Mouse (Mus musculus) MEL (cell line): ENCODE data around the gene Selenow. TPM values are rescaled to one million over a fixed set of nuclear protein-coding genes. Genes with fewer than 3 reads are reported as not detected.

Source experiments
- DNase-seq: peaks from one replicate; pipeline ENCODE4 v3.0.0; 2011; ENCODE audit warnings: low read depth, low spot score
- H3K27ac ChIP-seq: 2 replicates; pipeline ENCODE4 v1.5.1; 2012; ENCODE audit warnings: low read depth, mild to moderate bottlenecking, control low read depth, low read length, moderate library complexity; ENCODE audit not compliant: control insufficient read depth
- H3K27me3 ChIP-seq, 2 experiments: fragments of 150-350 bp in 1 of 2; sonication (generic) in 1 of 2; 2 replicates each; pipeline ENCODE4 v1.6.1; 2012; ENCODE audit warnings: low read length in 2 of 2, mild to moderate bottlenecking in 2 of 2, improper control_type of control experiment in 1 of 2, moderate library complexity in 1 of 2; ENCODE audit not compliant: insufficient read depth in 2 of 2, control insufficient read depth in 1 of 2
- H3K36me3 ChIP-seq, 2 experiments: 2 replicates each; pipeline ENCODE4 v1.6.1; 2012 to 2014; ENCODE audit warnings: low read length in 2 of 2, improper control_type of control experiment in 1 of 2, inconsistent platforms in 1 of 2, mild to moderate bottlenecking in 1 of 2; ENCODE audit not compliant: insufficient read depth in 2 of 2, control insufficient read depth in 1 of 2
- H3K4me1 ChIP-seq, 2 experiments: fragments of 150-350 bp in 1 of 2; sonication (generic) in 1 of 2; 2 replicates each; pipeline ENCODE4 v1.6.1; 2012; ENCODE audit warnings: low read length in 2 of 2, improper control_type of control experiment in 1 of 2, mild to moderate bottlenecking in 1 of 2; ENCODE audit not compliant: insufficient read depth in 2 of 2, control insufficient read depth in 1 of 2
- H3K4me3 ChIP-seq, 2 experiments: fragments of 150-350 bp in 1 of 2; sonication (generic) in 1 of 2; 2 replicates each; pipeline ENCODE4 v1.5.1; 2012; ENCODE audit warnings: low read depth in 2 of 2, low read length in 2 of 2, mild to moderate bottlenecking in 2 of 2, moderate library complexity in 2 of 2, control low read depth in 1 of 2, improper control_type of control experiment in 1 of 2; ENCODE audit not compliant: control insufficient read depth in 1 of 2, insufficient read depth in 1 of 2
- H3K79me2 ChIP-seq: 2 replicates; pipeline ENCODE4 v1.6.1; 2012; ENCODE audit warnings: mild to moderate bottlenecking, low read length, moderate library complexity; ENCODE audit not compliant: control insufficient read depth, poor library complexity, insufficient read depth
- H3K9ac ChIP-seq: 2 replicates; pipeline ENCODE4 v1.6.1; 2012; ENCODE audit warnings: low read depth, mild to moderate bottlenecking, control low read depth, low read length, moderate library complexity; ENCODE audit not compliant: control insufficient read depth, poor library complexity, severe bottlenecking
- H3K9me3 ChIP-seq: fragments of 150-350 bp; sonication (generic); replicated peaks from 2 replicates; pipeline ENCODE4 v1.6.1; 2012; ENCODE audit warnings: mild to moderate bottlenecking, low read length, improper control_type of control experiment, moderate library complexity; ENCODE audit not compliant: insufficient read depth
- CHD1 ChIP-seq: IDR thresholded peaks from 2 replicates; pipeline ENCODE4 v1.6.1; 2012; ENCODE audit warnings: low read depth, mild to moderate bottlenecking, inconsistent platforms, low read length, improper control_type of control experiment
- ELF1 ChIP-seq: IDR thresholded peaks from 2 replicates; pipeline ENCODE4 v1.6.1; 2014; ENCODE audit warnings: low read depth, mild to moderate bottlenecking, inconsistent platforms, low read length, improper control_type of control experiment, moderate library complexity
- ETS1 ChIP-seq: IDR thresholded peaks from 2 replicates; pipeline ENCODE4 v1.6.1; 2012; ENCODE audit warnings: low read depth, mild to moderate bottlenecking, inconsistent platforms, low read length, improper control_type of control experiment, moderate library complexity
- JUND ChIP-seq: IDR thresholded peaks from 2 replicates; pipeline ENCODE4 v1.6.1; 2011; ENCODE audit warnings: low read depth, mild to moderate bottlenecking, improper control_type of control experiment, low read length
- KAT2A ChIP-seq: conservative IDR thresholded peaks from 2 replicates; pipeline ENCODE4 v1.6.1; 2012; ENCODE audit warnings: low read depth, low read length, improper control_type of control experiment, inconsistent platforms
- MAX ChIP-seq: IDR thresholded peaks from 2 replicates; pipeline ENCODE4 v1.6.1; 2011; ENCODE audit warnings: low read length, improper control_type of control experiment
- MAZ ChIP-seq: IDR thresholded peaks from 2 replicates; pipeline ENCODE4 v1.6.1; 2012; ENCODE audit warnings: low read depth, mild to moderate bottlenecking, inconsistent platforms, low read length, improper control_type of control experiment
- MEF2A ChIP-seq: IDR thresholded peaks from 2 replicates; pipeline ENCODE4 v1.6.1; 2014; ENCODE audit warnings: low read depth, mild to moderate bottlenecking, inconsistent platforms, low read length, improper control_type of control experiment; ENCODE audit not compliant: poor library complexity, insufficient replicate concordance, severe bottlenecking; ENCODE audit errors: extremely low read depth
- MXI1 ChIP-seq: IDR thresholded peaks from 2 replicates; pipeline ENCODE4 v1.6.1; 2011; ENCODE audit warnings: mild to moderate bottlenecking, low read depth, low read length, improper control_type of control experiment
- MYB ChIP-seq: IDR thresholded peaks from 2 replicates; pipeline ENCODE4 v1.6.1; 2011; ENCODE audit warnings: mild to moderate bottlenecking, low read depth, low read length, improper control_type of control experiment
- MYC ChIP-seq: IDR thresholded peaks from 2 replicates; pipeline ENCODE4 v1.6.1; 2011; ENCODE audit warnings: low read depth, mild to moderate bottlenecking, low read length, improper control_type of control experiment, moderate library complexity
- NELFE ChIP-seq: IDR thresholded peaks from 2 replicates; pipeline ENCODE4 v1.6.1; 2011; ENCODE audit warnings: low read depth, low read length, improper control_type of control experiment
- POLR2AphosphoS5 ChIP-seq: IDR thresholded peaks from 2 replicates; pipeline ENCODE4 v1.6.1; 2012; ENCODE audit warnings: low read depth, borderline replicate concordance, mild to moderate bottlenecking, inconsistent platforms, low read length, moderate library complexity, mixed read lengths
- RAD21 ChIP-seq: IDR thresholded peaks from 2 replicates; pipeline ENCODE4 v1.6.1; 2011; ENCODE audit warnings: mild to moderate bottlenecking, low read depth, low read length, improper control_type of control experiment
- RCOR1 ChIP-seq: IDR thresholded peaks from 2 replicates; pipeline ENCODE4 v1.6.1; 2012; ENCODE audit warnings: low read depth, mild to moderate bottlenecking, inconsistent platforms, low read length, improper control_type of control experiment
- SMC3 ChIP-seq: IDR thresholded peaks from 2 replicates; pipeline ENCODE4 v1.6.1; 2011; ENCODE audit warnings: low read depth, low read length, improper control_type of control experiment
- TAL1 ChIP-seq: IDR thresholded peaks from 2 replicates; pipeline ENCODE4 v1.6.1; 2012; ENCODE audit warnings: mild to moderate bottlenecking, inconsistent platforms, low read length, moderate library complexity, mixed read lengths
- UBTF ChIP-seq: IDR thresholded peaks from 2 replicates; pipeline ENCODE4 v1.6.1; 2012; ENCODE audit warnings: low read depth, mild to moderate bottlenecking, inconsistent platforms, low read length, improper control_type of control experiment, moderate library complexity, borderline replicate concordance; ENCODE audit not compliant: insufficient read depth
- USF1 ChIP-seq: IDR thresholded peaks from 2 replicates; pipeline ENCODE4 v1.6.1; 2014; ENCODE audit warnings: low read depth, mild to moderate bottlenecking, inconsistent platforms, low read length, improper control_type of control experiment, moderate library complexity
- ZC3H11A ChIP-seq: IDR thresholded peaks from 2 replicates; pipeline ENCODE4 v1.6.1; 2012; ENCODE audit warnings: low read depth, mild to moderate bottlenecking, inconsistent platforms, low read length, improper control_type of control experiment
- ZKSCAN1 ChIP-seq: IDR thresholded peaks from 2 replicates; pipeline ENCODE4 v1.6.1; 2012; ENCODE audit warnings: low read depth, mild to moderate bottlenecking, inconsistent platforms, low read length, improper control_type of control experiment, moderate library complexity
- ZMIZ1 ChIP-seq: IDR thresholded peaks from 2 replicates; pipeline ENCODE4 v1.6.1; 2012; ENCODE audit warnings: low read depth, mild to moderate bottlenecking, inconsistent platforms, low read length, improper control_type of control experiment, moderate library complexity
- ZNF384 ChIP-seq: IDR thresholded peaks from 2 replicates; pipeline ENCODE4 v1.6.1; 2012; ENCODE audit warnings: low read depth, mild to moderate bottlenecking, inconsistent platforms, low read length, improper control_type of control experiment
- polyA plus RNA-seq, 2 experiments: library from polyadenylated mRNA; stranded (reverse) in 1 of 2; unstranded in 1 of 2; fragments of >175 nt in 1 of 2; fragments of >200 nt in 1 of 2; gene quantifications; 2 replicates each; pipeline versions ENCODE4 v1.2.1 to v1.2.4; 2012; ENCODE audit warnings: low replicate concordance in 2 of 2, low read depth in 1 of 2; ENCODE audit not compliant: insufficient read length in 2 of 2, insufficient read depth in 1 of 2, missing spikeins in 1 of 2
- total RNA-seq: library from RNA; depleted of rRNA; stranded (reverse); fragments of 300-350 nt; gene quantifications from 2 replicates; pipeline ENCODE4 v1.2.3, GENCODE M21; 2012

Gene Selenow
- total and polyA plus RNA-seq, 3 experiments, result 13.1 to 71.2 TPM; not detected in 1

- TF ChIP-seq KAT2A (no peak), RCOR1 (0 out of 2 replicates have a peak, but pooled peaks have one; percentile 15), MAZ (no peak), MYC (peak; percentile 59; the same call in 1 of the 2 replicates), POLR2AphosphoS5 (no peak), SMC3 (no peak), ELF1 (0 out of 2 replicates have a peak, but pooled peaks have one; percentile 19), MEF2A (no peak), TAL1 (no peak), MXI1 (no peak)
These were observed 41.8 kb upstream of the Selenow start (continued) for GRCm38 (mm10) chr7:15963798-15964652.

DNA sequence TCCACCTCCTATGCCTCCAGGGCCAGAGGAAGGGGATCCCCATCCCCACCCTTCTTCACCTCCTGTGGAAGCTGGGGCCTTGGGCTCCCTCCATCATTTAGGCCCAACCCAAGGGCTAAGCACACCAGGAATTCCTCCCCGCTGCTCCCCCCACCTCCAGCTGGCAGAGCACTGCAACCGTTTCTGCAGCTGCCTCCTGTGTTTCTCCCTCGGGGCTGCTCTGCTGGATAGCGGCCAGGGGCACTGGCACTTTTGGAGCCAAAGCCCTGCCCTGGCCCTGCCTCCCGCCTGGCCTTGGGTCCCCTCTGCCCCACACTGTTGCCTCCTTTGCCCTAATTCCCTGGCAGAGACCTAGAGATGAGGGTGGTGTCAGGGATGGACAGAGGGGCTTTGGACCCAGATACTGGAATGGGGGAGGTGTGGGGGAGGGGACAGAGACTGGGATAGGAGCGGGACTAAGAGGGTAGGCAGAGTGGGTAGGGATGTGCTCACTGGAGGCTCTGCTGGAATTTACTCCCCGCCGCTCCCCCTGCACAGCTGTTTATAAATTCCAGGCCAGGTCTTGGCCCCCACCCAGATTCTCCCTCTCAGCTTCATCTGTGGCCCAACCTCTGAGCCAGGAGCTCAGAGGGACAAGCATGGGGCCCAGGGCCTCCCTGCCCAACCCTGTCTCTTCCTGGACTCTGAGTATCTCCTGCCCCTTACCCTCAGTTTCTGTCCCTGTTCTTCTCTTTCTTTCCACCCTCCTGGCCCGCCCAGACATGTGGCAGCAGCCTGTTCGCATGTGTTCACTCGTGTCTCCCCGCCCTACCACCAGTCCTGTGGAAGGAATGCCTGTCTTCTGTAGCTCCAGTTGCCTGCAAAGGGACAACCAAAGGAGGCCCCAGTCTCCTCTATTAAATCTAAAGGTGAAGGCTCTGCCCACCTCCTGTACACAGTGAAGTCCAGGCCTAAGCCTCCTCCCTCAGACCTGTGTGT is 40.4 kb upstream of the Selenow start:
- Histone ChIP-seq H3K4me3 (no peak overlapping the region), H3K4me1 (peaks cover 6 to 17% of the 10 kb centered on the region in 2 experiments), H3K27me3 (no peaks in the 10 kb centered on the region), H3K9ac (no peak overlapping the region), H3K9me3 (no peaks in the 10 kb centered on the region), H3K36me3 (peaks cover 0 to 10% of the 10 kb centered on the region in 2 experiments; a peak in 2 of 4 replicates), H3K27ac (no peak overlapping the region), H3K79me2 (no peaks in the 10 kb centered on the region)
- DNase-seq, result no peak
- no peak for TF ChIP-seq MYB
- TF ChIP-seq ZNF384, result no peak
- no peak for TF ChIP-seq RAD21
- TF ChIP-seq KAT2A, result no peak
- no peak for TF ChIP-seq TAL1
- TF ChIP-seq UBTF, result no peak
- no peak for TF ChIP-seq POLR2AphosphoS5
- TF ChIP-seq MAX, result no peak
- TF ChIP-seq RCOR1, result no peak
- no peak for TF ChIP-seq MEF2A
- no peak for TF ChIP-seq JUND
- no peak for TF ChIP-seq CHD1
- no peak for TF ChIP-seq ZC3H11A
- no peak for TF ChIP-seq NELFE
- no peak for TF ChIP-seq ZMIZ1
- TF ChIP-seq USF1, result no peak
- no peak for TF ChIP-seq ETS1
- no peak for TF ChIP-seq ZKSCAN1
- TF ChIP-seq MYC, result no peak
